Mouse (Mus musculus) kidney, adult 2 months (tissue): ENCODE results near the gene Plcg1.

Experiments
- CTCF ChIP-seq: fragments of 200-500 bp; conservative IDR thresholded peaks from 2 replicates; pipeline ENCODE4 v1.5.1; 2011; ENCODE audit warnings: low read depth, mild to moderate bottlenecking, control low read depth, low read length, moderate library complexity, mixed read lengths; ENCODE audit not compliant: insufficient read depth, insufficient read length
- POLR2A ChIP-seq: fragments of 200-500 bp; IDR thresholded peaks from one replicate; pipeline ENCODE4 v1.6.1; 2011; ENCODE audit warnings: low read depth, low read length, control low read depth

DNA sequence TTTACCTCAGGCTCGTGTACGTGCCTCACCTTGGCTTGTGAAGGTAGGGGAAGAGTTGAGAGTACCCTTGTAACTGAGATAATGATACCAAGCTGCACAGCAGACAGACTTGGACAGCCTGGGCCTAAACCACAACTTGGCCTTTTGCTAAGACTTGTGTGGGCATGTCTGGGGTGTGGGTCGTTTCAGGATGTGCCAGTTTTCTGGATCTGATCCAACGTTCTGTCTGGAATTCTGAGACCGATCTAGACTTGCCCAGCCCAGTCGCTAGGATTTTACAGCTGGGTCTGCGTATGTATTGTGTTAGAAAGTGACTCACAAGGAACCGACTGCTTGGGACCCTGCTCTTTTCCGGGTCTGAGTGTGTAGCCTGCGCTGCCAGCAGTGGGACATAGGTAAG lies 16.0 kb downstream of the Plcg1 start:
- TF ChIP-seq CTCF (no peak), POLR2A (no peak)
